Mouse (Mus musculus) brain, embryonic 14.5 days (tissue): ENCODE measurements around the gene Tgfbr2.

Source experiments
- CTCF ChIP-seq: fragments of 200-500 bp; IDR thresholded peaks from 2 replicates; pipeline ENCODE4 v1.5.1; 2012; ENCODE audit warnings: inconsistent platforms, mild to moderate bottlenecking, moderate library complexity, borderline replicate concordance; ENCODE audit not compliant: insufficient read depth, insufficient read length; ENCODE audit errors: extremely low read depth
- POLR2A ChIP-seq: fragments of 200-500 bp; IDR thresholded peaks from 2 replicates; pipeline ENCODE4 v1.6.1; 2012; ENCODE audit warnings: mild to moderate bottlenecking, inconsistent platforms, borderline replicate concordance; ENCODE audit not compliant: poor library complexity, insufficient read depth, insufficient read length, severe bottlenecking; ENCODE audit errors: extremely low read depth

- TF ChIP-seq CTCF (no peak), POLR2A (no peak)
These were observed 14.3 kb downstream of the Tgfbr2 start for GRCm38 (mm10) chr9:116160860-116161259.
